Mouse (Mus musculus) CH12.LX (cell line): ENCODE measurements around the gene Chst5. TPM values are rescaled to one million over a fixed set of nuclear protein-coding genes. Genes with fewer than 3 reads are reported as not detected.

Experiments
- DNase-seq: peaks from one replicate; pipeline ENCODE4 v3.0.0-alpha.2; 2013; ENCODE audit errors: extremely low read depth
- H3K27ac ChIP-seq: 2 replicates; pipeline ENCODE4 v1.5.1; 2012; ENCODE audit warnings: low read depth, mild to moderate bottlenecking, control low read depth, moderate library complexity; ENCODE audit not compliant: insufficient read depth
- H3K27me3 ChIP-seq: replicated peaks from 2 replicates; pipeline ENCODE3; 2012; ENCODE audit warnings: inconsistent platforms
- H3K36me3 ChIP-seq, 2 experiments: replicated peaks in 1 of 2; 2 replicates each; pipeline versions ENCODE3 to v1.6.1; 2012; ENCODE audit warnings: inconsistent platforms in 1 of 2, low read length in 1 of 2, mild to moderate bottlenecking in 1 of 2, mixed read lengths in 1 of 2, moderate library complexity in 1 of 2; ENCODE audit not compliant: control insufficient read depth in 1 of 2, insufficient read depth in 1 of 2
- H3K4me1 ChIP-seq, 2 experiments: 2 replicates each; pipeline ENCODE4 v1.6.1; 2012; ENCODE audit warnings: inconsistent platforms in 1 of 2, moderate library complexity in 1 of 2; ENCODE audit not compliant: insufficient read depth in 2 of 2, control insufficient read depth in 1 of 2
- H3K4me2 ChIP-seq: 2 replicates; pipeline ENCODE4 v1.6.1; 2012; ENCODE audit warnings: low read depth, mild to moderate bottlenecking, control low read depth; ENCODE audit not compliant: poor library complexity, insufficient read depth, severe bottlenecking
- H3K4me3 ChIP-seq, 3 experiments: fragments of 150-350 bp in 1 of 3; sonication (generic) in 1 of 3; replicated peaks in 1 of 3; 2 replicates each; pipeline versions ENCODE3 to v1.5.1; 2011 to 2012; ENCODE audit warnings: low read depth in 2 of 3, low read length in 2 of 3, mild to moderate bottlenecking in 2 of 3, moderate library complexity in 2 of 3, control low read depth in 1 of 3, improper control_type of control experiment in 1 of 3, inconsistent platforms in 1 of 3, mixed read lengths in 1 of 3; ENCODE audit not compliant: poor library complexity in 1 of 3
- H3K79me2 ChIP-seq: replicated peaks from 2 replicates; pipeline ENCODE4 v1.6.1; 2012; ENCODE audit warnings: mild to moderate bottlenecking, moderate library complexity; ENCODE audit not compliant: control insufficient read depth, poor library complexity, insufficient read depth, severe bottlenecking; ENCODE audit errors: extremely low read depth
- H3K9ac ChIP-seq: 2 replicates; pipeline ENCODE4 v1.6.1; 2012; ENCODE audit warnings: low read depth, mild to moderate bottlenecking, control low read depth, moderate library complexity; ENCODE audit not compliant: insufficient read depth
- H3K9me3 ChIP-seq: replicated peaks from 2 replicates; pipeline ENCODE3; 2012; ENCODE audit warnings: low read length, inconsistent platforms, mixed read lengths
- BHLHE40 ChIP-seq: IDR thresholded peaks from 2 replicates; pipeline ENCODE4 v1.6.1; 2011; ENCODE audit warnings: mild to moderate bottlenecking, low read depth, low read length, improper control_type of control experiment
- CHD1 ChIP-seq: IDR thresholded peaks from 2 replicates; pipeline ENCODE4 v1.6.1; 2012; ENCODE audit warnings: low read depth, low read length, improper control_type of control experiment, inconsistent platforms
- CHD2 ChIP-seq: IDR thresholded peaks from 2 replicates; pipeline ENCODE4 v1.6.1; 2011; ENCODE audit warnings: low read length, improper control_type of control experiment
- CTCF ChIP-seq, 2 experiments: IDR thresholded peaks in 1 of 2; conservative IDR thresholded peaks in 1 of 2; 2 replicates each; pipeline ENCODE4 v1.5.1; 2011 to 2012; ENCODE audit warnings: low read depth in 2 of 2, low read length in 2 of 2, improper control_type of control experiment in 1 of 2, inconsistent platforms in 1 of 2, mild to moderate bottlenecking in 1 of 2, moderate library complexity in 1 of 2
- E2F4 ChIP-seq: IDR thresholded peaks from 2 replicates; pipeline ENCODE4 v1.6.1; 2011; ENCODE audit warnings: low read depth, low read length, improper control_type of control experiment; ENCODE audit not compliant: insufficient replicate concordance
- ELF1 ChIP-seq: IDR thresholded peaks from 2 replicates; pipeline ENCODE4 v1.6.1; 2014; ENCODE audit warnings: low read depth, mild to moderate bottlenecking, inconsistent platforms, low read length, improper control_type of control experiment
- EP300 ChIP-seq: IDR thresholded peaks from 2 replicates; pipeline ENCODE4 v1.6.1; 2011; ENCODE audit warnings: low read length, improper control_type of control experiment
- GABPA ChIP-seq: IDR thresholded peaks from 2 replicates; pipeline ENCODE4 v1.6.1; 2012; ENCODE audit warnings: low read depth, low read length, improper control_type of control experiment, inconsistent platforms; ENCODE audit not compliant: insufficient replicate concordance
- HCFC1 ChIP-seq: IDR thresholded peaks from 2 replicates; pipeline ENCODE4 v1.6.1; 2012; ENCODE audit warnings: low read depth, mild to moderate bottlenecking, inconsistent platforms, low read length, improper control_type of control experiment
- IRF4 ChIP-seq: IDR thresholded peaks from 2 replicates; pipeline ENCODE4 v1.6.1; 2014; ENCODE audit warnings: low read depth, mild to moderate bottlenecking, inconsistent platforms, low read length, improper control_type of control experiment
- JUN ChIP-seq: IDR thresholded peaks from 2 replicates; pipeline ENCODE4 v1.6.1; 2011; ENCODE audit warnings: low read depth, mild to moderate bottlenecking, low read length, improper control_type of control experiment, moderate library complexity; ENCODE audit not compliant: insufficient read depth
- JUND ChIP-seq: conservative IDR thresholded peaks from 2 replicates; pipeline ENCODE4 v1.6.1; 2011; ENCODE audit warnings: low read depth, low read length, improper control_type of control experiment
- KAT2A ChIP-seq: IDR thresholded peaks from 2 replicates; pipeline ENCODE4 v1.6.1; 2012; ENCODE audit warnings: low read length, improper control_type of control experiment, inconsistent platforms; ENCODE audit not compliant: insufficient replicate concordance
- MAFK ChIP-seq: IDR thresholded peaks from 2 replicates; pipeline ENCODE4 v1.6.1; 2011; ENCODE audit warnings: low read length, improper control_type of control experiment; ENCODE audit not compliant: insufficient replicate concordance
- MAX ChIP-seq: IDR thresholded peaks from 2 replicates; pipeline ENCODE4 v1.6.1; 2011; ENCODE audit warnings: low read length, improper control_type of control experiment
- MAZ ChIP-seq: IDR thresholded peaks from 2 replicates; pipeline ENCODE4 v1.6.1; 2012; ENCODE audit warnings: low read depth, mild to moderate bottlenecking, inconsistent platforms, low read length, improper control_type of control experiment, moderate library complexity
- MEF2A ChIP-seq: IDR thresholded peaks from 2 replicates; pipeline ENCODE4 v1.6.1; 2014; ENCODE audit warnings: low read depth, mild to moderate bottlenecking, inconsistent platforms, low read length, improper control_type of control experiment, borderline replicate concordance
- MXI1 ChIP-seq: IDR thresholded peaks from 2 replicates; pipeline ENCODE4 v1.6.1; 2011; ENCODE audit warnings: mild to moderate bottlenecking, low read depth, low read length, improper control_type of control experiment
- MYC ChIP-seq: IDR thresholded peaks from 2 replicates; pipeline ENCODE4 v1.6.1; 2011; ENCODE audit warnings: low read depth, mild to moderate bottlenecking, improper control_type of control experiment, low read length
- NELFE ChIP-seq: IDR thresholded peaks from 2 replicates; pipeline ENCODE4 v1.6.1; 2011; ENCODE audit warnings: low read depth, low read length, improper control_type of control experiment
- NRF1 ChIP-seq: IDR thresholded peaks from 2 replicates; pipeline ENCODE4 v1.6.1; 2014; ENCODE audit warnings: low read depth, mild to moderate bottlenecking, inconsistent platforms, low read length, improper control_type of control experiment, moderate library complexity
- PAX5 ChIP-seq: IDR thresholded peaks from 2 replicates; pipeline ENCODE4 v1.6.1; 2012; ENCODE audit warnings: low read length, inconsistent platforms, mixed read lengths
- POLR2A ChIP-seq: IDR thresholded peaks from 2 replicates; pipeline ENCODE4 v1.6.1; 2011; ENCODE audit warnings: low read depth, mild to moderate bottlenecking, improper control_type of control experiment, low read length
- POLR2AphosphoS2 ChIP-seq: IDR thresholded peaks from 2 replicates; pipeline ENCODE4 v1.6.1; 2011; ENCODE audit warnings: low read depth, low read length, improper control_type of control experiment
- RAD21 ChIP-seq: IDR thresholded peaks from 2 replicates; pipeline ENCODE4 v1.6.1; 2011; ENCODE audit warnings: low read depth, mild to moderate bottlenecking, low read length, improper control_type of control experiment, moderate library complexity
- RCOR1 ChIP-seq: conservative IDR thresholded peaks from 2 replicates; pipeline ENCODE4 v1.6.1; 2012; ENCODE audit warnings: low read depth, mild to moderate bottlenecking, inconsistent platforms, low read length, improper control_type of control experiment
- SIN3A ChIP-seq: IDR thresholded peaks from 2 replicates; pipeline ENCODE4 v1.6.1; 2012; ENCODE audit warnings: low read length, improper control_type of control experiment, inconsistent platforms
- SMC3 ChIP-seq: IDR thresholded peaks from 2 replicates; pipeline ENCODE4 v1.6.1; 2011; ENCODE audit warnings: low read depth, low read length, improper control_type of control experiment
- TBP ChIP-seq: conservative IDR thresholded peaks from 2 replicates; pipeline ENCODE4 v1.6.1; 2011; ENCODE audit warnings: low read depth, low read length, improper control_type of control experiment
- TCF12 ChIP-seq: IDR thresholded peaks from 2 replicates; pipeline ENCODE4 v1.6.1; 2014; ENCODE audit warnings: low read depth, mild to moderate bottlenecking, inconsistent platforms, low read length, improper control_type of control experiment
- USF1 ChIP-seq: IDR thresholded peaks from 2 replicates; pipeline ENCODE4 v1.6.1; 2014; ENCODE audit warnings: low read depth, mild to moderate bottlenecking, inconsistent platforms, low read length, improper control_type of control experiment
- USF2 ChIP-seq: conservative IDR thresholded peaks from 2 replicates; pipeline ENCODE4 v1.6.1; 2011; ENCODE audit warnings: low read depth, low read length, improper control_type of control experiment
- ZKSCAN1 ChIP-seq: IDR thresholded peaks from 2 replicates; pipeline ENCODE4 v1.6.1; 2012; ENCODE audit warnings: low read depth, inconsistent platforms, low read length, improper control_type of control experiment, borderline replicate concordance
- ZMIZ1 ChIP-seq: IDR thresholded peaks from 2 replicates; pipeline ENCODE4 v1.6.1; 2012; ENCODE audit warnings: low read depth, mild to moderate bottlenecking, inconsistent platforms, low read length, improper control_type of control experiment
- ZNF384 ChIP-seq: IDR thresholded peaks from 2 replicates; pipeline ENCODE4 v1.6.1; 2012; ENCODE audit warnings: low read depth, low read length, improper control_type of control experiment, inconsistent platforms
- dilution Hi-C: fragments of 300-500 bp; cut with MboI; formaldehyde crosslinking; loops from 2 replicates; pipeline ENCODE4 v1.14.3; 2020; ENCODE audit warnings: low sequenced_read_pairs; ENCODE audit not compliant: extremely low pct_unique_long_range_greater_than_20kb, extremely low pct_ligation_motif_present
- in situ Hi-C: fragments of 300-500 bp; cut with MboI; formaldehyde crosslinking; loops from 3 replicates; pipeline ENCODE4 v1.14.3; 2019; ENCODE audit warnings: low sequenced_read_pairs, low pct_ligation_motif_present, low pct_unique_long_range_greater_than_20kb, mixed read lengths
- polyA plus RNA-seq: library from polyadenylated mRNA; unstranded; fragments of >175 nt; gene quantifications from 2 replicates; pipeline ENCODE4 v1.2.1, GENCODE M21; 2012; ENCODE audit warnings: low read depth; ENCODE audit not compliant: insufficient read length
- total RNA-seq, 2 experiments: library from RNA; depleted of rRNA; stranded (reverse); fragments of 300-350 nt in 1 of 2; fragments of >200 nt in 1 of 2; gene quantifications; 2 replicates each; pipeline ENCODE4 v1.2.3; 2012 to 2014

The Chst5 gene
- total and polyA plus RNA-seq, 3 experiments = not detected

DNA sequence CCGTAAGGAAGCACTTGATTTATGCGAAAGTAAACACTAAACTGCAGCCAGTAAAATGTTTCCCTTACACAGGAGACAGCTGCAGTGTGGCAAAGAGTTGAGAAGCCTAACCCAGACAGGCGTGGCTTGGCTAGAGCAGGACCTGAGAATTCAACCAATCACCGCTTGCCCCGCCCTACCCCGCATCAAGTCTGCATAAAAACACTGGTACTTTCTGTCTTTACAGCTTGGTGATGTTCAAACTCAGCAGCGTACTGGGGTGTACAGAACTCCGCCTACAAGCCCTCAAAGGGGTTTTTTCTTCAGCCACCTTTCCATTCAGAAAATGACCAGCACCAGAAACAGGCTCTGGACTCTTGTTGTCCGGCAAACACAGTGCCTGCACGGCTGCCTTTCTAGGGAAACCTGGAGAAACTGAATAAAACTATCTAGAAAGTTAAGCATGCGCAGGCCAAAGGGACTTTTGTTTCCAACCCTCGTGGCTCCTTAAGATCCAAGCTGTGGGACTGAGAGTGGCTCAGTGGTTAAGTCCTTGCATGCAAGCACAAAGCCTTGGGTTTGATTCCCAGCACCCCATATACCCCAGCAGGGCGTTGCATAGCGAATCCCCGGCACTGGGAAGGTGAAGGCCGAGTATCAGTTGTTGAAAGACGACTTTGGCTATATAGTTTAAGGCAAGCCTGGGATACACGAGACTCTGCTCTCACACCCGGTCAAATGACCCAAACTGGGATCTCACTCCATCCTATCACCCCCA, 22.5 kb upstream of the Chst5 start:
- H3K27ac ChIP-seq = no peak overlapping the region
- H3K9me3 ChIP-seq = no peaks in the 10 kb centered on the region
- in situ Hi-C loops (no loop called here), dilution Hi-C loops (no loop called here)
- no peak overlapping the region; the same call in 1 of the 2 replicates for H3K9ac ChIP-seq
- no peaks in the 10 kb centered on the region for H3K27me3 ChIP-seq
- H3K4me3 ChIP-seq = peak overlapping the region; percentile 42 to 72 (median 71)
- TF ChIP-seq IRF4 (0 out of 2 replicates have a peak, but pooled peaks have one; percentile 7), EP300 (no peak), CTCF (conservative IDR thresholded peaks at IDR 0.05 in 1 of 2, IDR thresholded peaks at IDR 0.05 in 1 of 2; ENCODE audit: low read depth in 2 of 2, low read length in 2 of 2) (no peak), ZKSCAN1 (no peak), MAZ (no peak), MXI1 (peak; percentile 37; the same call in 1 of the 2 replicates), NELFE (peak; percentile 43; the same call in 1 of the 2 replicates), USF1 (no peak), CHD1 (0 out of 2 replicates have a peak, but pooled peaks have one; percentile 38), NRF1 (peak; percentile 54; the same call in 1 of the 2 replicates), JUND (no peak), MEF2A (no peak), MYC (peak; percentile 69; the same call in 1 of the 2 replicates), SMC3 (no peak), POLR2AphosphoS2 (no peak), TCF12 (0 out of 2 replicates have a peak, but pooled peaks have one; percentile 39), E2F4 (no peak), MAX (peak; percentile 41; the same call in 1 of the 2 replicates), ZMIZ1 (no peak; the same call in 1 of the 2 replicates), USF2 (no peak), MAFK (no peak), TBP (peak; percentile 87), CHD2 (0 out of 2 replicates have a peak, but pooled peaks have one; percentile 17), PAX5 (no peak), RAD21 (no peak), JUN (no peak), ZNF384 (no peak), SIN3A (peak; percentile 55; the same call in 1 of the 2 replicates), RCOR1 (no peak), ELF1 (no peak), POLR2A (peak; percentile 66), HCFC1 (no peak), BHLHE40 (no peak), KAT2A (no peak), GABPA (no peak)
- H3K36me3 ChIP-seq = no peaks in the 10 kb centered on the region
- peaks cover 2 to 32% of the 10 kb centered on the region in 2 experiments; a peak in 2 of 4 replicates for H3K4me1 ChIP-seq
- DNase-seq = peak; percentile 92
- H3K79me2 ChIP-seq = no peaks in the 10 kb centered on the region
- peak overlapping the region; percentile 71 for H3K4me2 ChIP-seq
